Mouse (Mus musculus) granulocyte monocyte progenitor cell, adult 5-6 weeks (primary cell): ENCODE results near the gene Agtpbp1. TPM values are rescaled to one million over a fixed set of nuclear protein-coding genes. Genes with fewer than 3 reads are reported as not detected.
A peak's percentile ranks its signal among the peaks of the same experiment; 100 is the strongest.

Source experiments
- ATAC-seq: replicated peaks from 2 replicates; pipeline ENCODE4 v1.8.0; 2016; ENCODE audit warnings: mild to moderate bottlenecking, moderate TSS enrichment, inconsistent platforms; ENCODE audit not compliant: poor library complexity, severe bottlenecking
- total RNA-seq, 2 experiments: library from RNA; stranded (forward) in 1 of 2; stranded (reverse) in 1 of 2; fragments of 200-712, 200-1000 nt in 1 of 2; fragments of >200 nt in 1 of 2; fragmentation: Nextera tagmentation in 1 of 2; gene quantifications; 2 replicates each; pipeline ENCODE4 v1.2.3; 2014 to 2017

Agtpbp1 gene
- total RNA-seq, 2 experiments from 2014 or later = 67.5 to 68.9 TPM

DNA sequence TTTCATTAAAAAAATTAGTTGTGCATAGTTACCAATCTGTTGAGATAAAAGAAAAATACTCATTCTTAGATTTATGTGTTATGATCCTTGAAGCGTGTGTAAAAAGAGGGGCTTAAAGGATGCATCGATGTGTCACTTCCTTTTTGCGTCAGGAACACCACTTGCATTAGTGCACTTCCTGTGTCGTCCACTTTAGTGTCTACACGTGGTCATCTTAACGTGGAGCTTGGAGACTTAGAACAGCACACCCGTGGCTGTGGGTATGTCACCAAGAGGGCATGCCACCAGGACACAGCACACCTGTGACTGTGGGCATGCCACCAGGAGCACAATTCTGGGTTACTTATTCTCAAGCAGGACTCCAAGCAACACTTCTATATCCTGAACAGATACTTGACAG is 137.9 kb downstream of the Agtpbp1 start:
- peak; percentile 56 for ATAC-seq

- ATAC-seq = no peak
Observed at GRCm38 (mm10) chr13:59445179-59445578, 139.8 kb downstream of the Agtpbp1 start.

- no peak for ATAC-seq
Observed at GRCm38 (mm10) chr13:59444371-59444770, 140.7 kb downstream of the Agtpbp1 start.

GRCm38 (mm10) chr13:59439683-59440082 is 145.3 kb downstream of the Agtpbp1 start:
- no peak for ATAC-seq

DNA sequence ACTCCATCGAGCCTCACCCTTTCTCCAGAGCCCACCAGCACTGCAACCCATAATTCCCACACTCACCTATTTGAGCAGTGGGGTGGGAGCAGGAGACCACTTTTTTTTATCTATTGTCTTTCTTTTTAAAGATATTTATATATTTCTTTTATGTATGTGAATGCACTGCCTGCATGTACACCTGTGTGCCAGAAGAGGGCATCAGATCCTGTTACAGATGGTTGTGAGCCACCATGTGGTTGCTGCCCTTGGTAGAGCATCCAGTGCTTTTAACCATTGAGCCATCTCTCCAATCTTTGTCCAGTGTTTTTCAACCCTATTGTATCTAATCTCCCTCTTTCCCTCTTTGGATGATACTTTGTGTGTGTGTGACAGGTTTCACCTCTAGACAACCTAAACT is 150.5 kb downstream of the Agtpbp1 start:
- ATAC-seq = no peak

GRCm38 (mm10) chr13:59431124-59431864 is 153.7 kb downstream of the Agtpbp1 start:
- no peak for ATAC-seq

DNA sequence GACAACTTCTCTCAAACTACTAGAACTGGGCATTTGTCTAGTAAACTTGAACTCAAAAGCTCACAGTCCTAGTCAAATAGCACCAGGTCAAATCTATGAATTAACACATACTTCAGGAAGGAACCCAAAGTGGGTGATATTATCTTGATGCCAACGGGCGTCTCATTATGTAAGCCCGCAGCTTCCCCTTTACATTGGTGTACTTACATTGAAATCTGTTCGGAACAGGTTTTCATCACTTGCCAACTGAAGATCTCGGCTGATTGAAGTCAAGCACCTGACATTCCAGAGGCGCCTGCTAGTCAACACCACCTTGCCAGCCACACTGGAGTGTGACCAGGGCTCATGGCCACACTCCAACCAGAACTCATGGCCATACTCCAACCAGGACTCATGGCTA is 155.7 kb downstream of the Agtpbp1 start:
- peak; percentile 66 for ATAC-seq

DNA sequence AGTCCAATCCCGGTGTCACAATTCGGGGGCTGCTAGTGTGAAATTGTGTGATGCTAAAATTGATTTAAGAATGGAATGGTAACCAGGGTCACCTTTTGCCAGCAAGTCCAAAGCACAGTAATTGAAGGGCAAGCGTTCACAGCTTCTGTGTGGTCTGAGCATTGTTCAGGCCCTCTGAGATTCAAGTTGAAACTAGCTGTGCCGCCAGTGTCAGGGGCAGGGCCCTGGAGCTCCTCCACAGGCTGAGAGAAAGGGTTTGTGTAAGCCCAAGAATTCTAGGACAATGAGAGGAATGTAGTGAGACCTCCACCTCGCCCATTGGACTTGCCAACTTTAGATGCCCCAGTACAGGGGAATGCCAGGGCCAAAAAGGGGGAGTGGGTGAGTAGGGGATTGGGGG is 161.2 kb downstream of the Agtpbp1 start:
- ATAC-seq = no peak

DNA sequence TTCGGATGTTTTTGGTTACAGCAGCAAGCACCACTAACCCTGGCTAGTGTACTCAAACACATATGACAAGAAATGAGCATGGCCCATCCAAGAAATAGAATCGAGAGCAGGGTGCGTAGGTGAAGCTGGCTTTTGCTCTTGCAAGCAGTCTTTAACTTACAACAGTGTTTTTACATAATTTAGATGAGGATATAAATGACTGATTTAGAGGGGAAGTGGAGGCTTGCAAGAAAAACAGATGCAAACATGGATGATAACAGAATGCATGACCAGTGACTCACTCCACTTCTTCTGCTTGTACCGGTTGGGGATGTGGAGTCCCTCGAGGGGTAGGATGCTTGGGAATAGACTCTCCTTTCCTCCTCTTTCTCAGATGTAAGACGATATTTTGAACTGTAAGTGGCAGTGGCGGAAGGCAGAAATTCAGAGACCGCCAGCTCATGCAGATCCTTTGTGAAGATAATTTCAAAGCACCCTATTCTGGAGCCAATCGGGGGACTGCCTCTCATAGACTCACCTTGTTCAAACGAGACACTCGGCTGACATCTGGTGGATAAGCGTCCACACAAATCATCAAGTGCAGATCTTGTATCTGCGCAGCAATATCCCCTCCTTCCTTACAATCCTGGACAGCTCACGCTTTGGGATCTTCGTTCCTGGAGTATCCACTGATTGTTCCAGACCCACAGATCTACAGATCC is 168.3 kb downstream of the Agtpbp1 start:
- ATAC-seq = no peak

DNA sequence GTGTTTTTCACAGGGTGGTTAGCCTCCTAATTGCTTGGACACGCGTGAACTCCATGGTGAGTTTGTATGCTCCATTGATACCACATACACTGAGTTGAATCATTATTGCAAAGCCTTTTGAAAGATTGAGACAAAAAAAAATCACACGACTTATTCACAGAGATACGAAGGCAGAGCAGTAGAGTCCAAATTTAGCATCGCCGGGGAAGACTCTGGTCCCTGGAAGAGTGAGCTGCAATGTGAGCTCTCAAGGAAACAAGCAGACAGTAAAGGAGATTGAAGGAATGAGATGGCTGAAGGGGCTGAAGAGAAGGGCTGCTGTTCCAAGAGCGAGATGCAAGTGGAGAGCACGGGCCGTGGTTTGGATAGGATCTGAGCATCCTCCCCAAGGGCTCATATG is 171.1 kb downstream of the Agtpbp1 start:
- ATAC-seq = no peak

DNA sequence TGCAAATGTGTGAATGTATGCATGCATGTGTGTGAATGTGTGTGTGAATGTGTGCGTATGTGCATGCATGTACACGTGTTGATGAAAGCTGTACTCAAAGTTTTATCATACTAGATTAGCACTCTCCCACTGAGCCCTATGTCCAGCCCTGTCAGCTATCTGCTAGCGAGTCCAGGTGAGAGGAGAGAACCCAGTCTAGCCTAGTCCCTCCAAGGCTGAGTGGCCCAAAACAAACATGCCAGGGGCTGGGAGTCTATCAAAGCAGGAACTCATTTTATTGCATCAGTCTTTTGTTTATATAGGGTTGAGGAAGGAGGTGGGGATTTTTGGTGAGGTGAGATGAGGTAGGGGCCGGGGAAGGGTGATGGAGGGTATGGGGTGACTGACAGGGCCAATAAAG is 172.4 kb downstream of the Agtpbp1 start:
- no peak for ATAC-seq

- no peak for ATAC-seq
Observed at GRCm38 (mm10) chr13:59407182-59407581, 177.8 kb downstream of the Agtpbp1 start.

DNA sequence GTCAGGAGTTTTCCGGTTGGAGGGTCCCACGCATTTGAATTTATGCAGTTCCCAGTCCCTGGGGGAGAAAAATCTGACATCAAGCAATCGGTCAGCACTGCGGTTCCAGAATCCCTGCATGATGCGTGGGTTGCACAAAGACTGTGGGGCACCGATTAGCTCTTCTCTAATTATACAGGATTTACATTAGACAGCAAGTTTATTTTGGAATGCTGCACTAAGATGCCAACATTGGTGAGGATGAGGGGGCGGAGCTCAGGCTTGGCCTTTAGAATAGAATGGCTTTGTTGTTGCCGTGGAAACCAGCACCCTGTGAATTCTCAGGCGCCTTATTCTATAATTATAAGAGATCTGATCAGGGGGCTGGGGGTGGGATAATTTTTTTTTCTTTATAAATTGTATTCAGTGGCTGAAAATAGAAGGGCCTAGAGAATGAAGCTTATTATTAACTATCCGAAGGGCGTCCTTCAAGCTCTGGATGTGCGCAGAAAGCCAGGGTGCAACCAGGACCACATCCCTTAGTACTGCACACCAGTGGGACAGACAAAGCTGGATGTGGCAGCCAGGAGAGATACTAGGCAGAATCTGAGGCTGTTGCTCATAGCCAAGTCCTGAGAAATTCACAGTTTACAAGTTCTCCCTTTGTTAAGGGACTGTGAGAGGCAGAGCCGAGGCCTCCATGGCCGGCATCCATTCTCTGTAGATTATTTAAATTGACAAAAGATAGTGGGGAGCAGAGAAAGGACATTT is 182.8 kb downstream of the Agtpbp1 start:
- no peak for ATAC-seq

DNA sequence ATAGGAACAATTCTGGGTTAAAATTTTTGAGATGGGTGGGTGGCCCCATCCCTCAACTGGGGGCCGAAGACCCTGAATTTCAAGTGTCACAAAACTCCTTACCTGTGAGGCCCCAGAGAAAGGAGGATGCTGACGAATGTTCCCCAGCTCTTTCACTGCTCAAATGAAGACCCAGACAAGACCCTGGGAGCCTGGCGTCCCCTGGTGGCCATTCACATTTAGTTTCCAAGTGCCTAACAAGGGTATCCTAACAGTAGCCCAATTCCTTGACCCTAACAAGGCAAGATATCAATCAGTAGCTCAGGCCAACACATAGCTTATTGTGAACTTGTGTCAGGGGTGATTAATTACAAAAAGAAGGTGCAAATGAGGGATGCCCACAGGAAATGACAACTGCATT is 187.5 kb downstream of the Agtpbp1 start:
- ATAC-seq = no peak

Other genes starting within 250 kb of the Agtpbp1 start
- 76.3 and 98.6 TPM in 2 replicates for gene Naa35, start within 50 bp of the Agtpbp1 start, total RNA-seq (2014; fragmentation: Nextera tagmentation)
- 29.1 and 53.0 TPM in 2 replicates for gene Naa35, start within 50 bp of the Agtpbp1 start, total RNA-seq (2017)
- gene Golm1, start 90.6 kb upstream of the Agtpbp1 start, total RNA-seq (2014; fragmentation: Nextera tagmentation) = 7.2 and 11.5 TPM in 2 replicates
- gene Golm1, start 90.6 kb upstream of the Agtpbp1 start, total RNA-seq (2017) = 12.4 and 16.0 TPM in 2 replicates
- not detected in 2 replicates for gene 4921517D22Rik, start 108.9 kb upstream of the Agtpbp1 start, total RNA-seq (2014; fragmentation: Nextera tagmentation)
- gene 4921517D22Rik, start 108.9 kb upstream of the Agtpbp1 start, total RNA-seq (2017) = not detected in 2 replicates
- gene Spata31d1a, start 125.1 kb upstream of the Agtpbp1 start, total RNA-seq (2014; fragmentation: Nextera tagmentation) = not detected in 2 replicates
- gene Spata31d1a, start 125.1 kb upstream of the Agtpbp1 start, total RNA-seq (2017) = not detected in 2 replicates
- gene Spata31d1b, start 127.1 kb upstream of the Agtpbp1 start, total RNA-seq (2014; fragmentation: Nextera tagmentation) = not detected in 2 replicates
- not detected in 2 replicates for gene Spata31d1b, start 127.1 kb upstream of the Agtpbp1 start, total RNA-seq (2017)
- gene Spata31d1d, start 146.5 kb upstream of the Agtpbp1 start, total RNA-seq (2014; fragmentation: Nextera tagmentation) = not detected in 2 replicates
- gene Spata31d1d, start 146.5 kb upstream of the Agtpbp1 start, total RNA-seq (2017) = not detected in 2 replicates
- not detected in 2 replicates for gene 1700014D04Rik, start 161.5 kb upstream of the Agtpbp1 start, total RNA-seq (2014; fragmentation: Nextera tagmentation)
- gene 1700014D04Rik, start 161.5 kb upstream of the Agtpbp1 start, total RNA-seq (2017) = not detected in 2 replicates
- 47.4 and 55.1 TPM in 2 replicates for gene Isca1, start 184.6 kb upstream of the Agtpbp1 start, total RNA-seq (2014; fragmentation: Nextera tagmentation)
- gene Isca1, start 184.6 kb upstream of the Agtpbp1 start, total RNA-seq (2017) = 23.4 and 25.8 TPM in 2 replicates
- gene Gm49354, start 197.0 kb upstream of the Agtpbp1 start, total RNA-seq (2014; fragmentation: Nextera tagmentation) = not detected in 2 replicates
- gene Gm49354, start 197.0 kb upstream of the Agtpbp1 start, total RNA-seq (2017) = not detected in 2 replicates
- 63.9 and 77.9 TPM in 2 replicates for gene Tut7, start 237.9 kb upstream of the Agtpbp1 start, total RNA-seq (2014; fragmentation: Nextera tagmentation)
- 114 and 117 TPM in 2 replicates for gene Tut7, start 237.9 kb upstream of the Agtpbp1 start, total RNA-seq (2017)